Mouse (Mus musculus): Measurements from ENCODE around the gene Adam1b. TPM values are rescaled to one million over a fixed set of nuclear protein-coding genes. Genes with fewer than 3 reads are reported as not detected.

The Adam1b gene
- polyA plus RNA-seq, 2 experiments, result 0.18 TPM; not detected in 1

GRCm38 (mm10) chr5:121500719-121501118 is 2.5 kb downstream of the Adam1b start:
- DNase-seq (ENCODE audit: low spot score), result no peak
- no peak overlapping the region for H3K9ac ChIP-seq (ENCODE audit: low read depth, low read length, severe bottlenecking)
- no peak overlapping the region for H3K4me3 ChIP-seq (replicated peaks; ENCODE audit: low read length)
- no peak overlapping the region for H3K27ac ChIP-seq (replicated peaks; ENCODE audit: low read depth, low read length)
- ATAC-seq (ENCODE audit: low FRiP score, low read depth), result no peak
- H3K4me2 ChIP-seq (replicated peaks; ENCODE audit: low read depth, low read length, severe bottlenecking), result no peak overlapping the region
- no peaks in the 10 kb centered on the region for H3K9me3 ChIP-seq (ENCODE audit: control insufficient read depth, low read length)
- H3K4me1 ChIP-seq (ENCODE audit: control insufficient read depth, insufficient read depth, low read length), result no peaks in the 10 kb centered on the region
- no peaks in the 10 kb centered on the region for H3K27me3 ChIP-seq (ENCODE audit: control insufficient read depth, insufficient read depth, low read length)
- WGBS, result 69% methylated on average over 7 of the region's 7 CpGs
- H3K36me3 ChIP-seq (ENCODE audit: control insufficient read depth, insufficient read depth, low read length), result no peaks in the 10 kb centered on the region
- no peak for TF ChIP-seq POLR2A (IDR thresholded peaks at IDR 0.05; ENCODE audit: borderline replicate concordance, extremely low read depth, insufficient read depth, insufficient read length)

DNA sequence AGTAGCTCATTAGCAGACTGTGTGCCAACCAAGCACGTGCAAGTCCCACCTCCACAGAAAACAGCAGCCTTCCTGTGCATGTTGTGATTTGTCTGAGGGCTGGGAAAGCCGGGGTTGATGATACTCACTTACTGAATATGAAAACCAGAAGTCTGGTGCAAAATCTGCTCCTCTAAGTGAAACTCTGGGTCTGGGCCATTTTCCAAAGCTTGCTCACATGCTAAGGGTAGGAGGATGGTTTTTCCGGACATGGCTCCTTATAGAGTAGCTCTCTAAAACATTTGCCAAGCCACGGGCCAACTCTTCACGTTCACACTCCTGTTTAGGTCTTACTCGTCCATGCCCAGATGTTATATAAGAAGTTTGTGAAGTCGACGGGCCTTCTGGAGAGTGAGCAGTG is 9.9 kb downstream of the Adam1b start:
- no peaks in the 10 kb centered on the region for H3K36me3 ChIP-seq (ENCODE audit: control insufficient read depth, insufficient read depth, low read length)
- H3K27me3 ChIP-seq (ENCODE audit: control insufficient read depth, insufficient read depth, low read length), result no peaks in the 10 kb centered on the region
- H3K4me1 ChIP-seq (ENCODE audit: control insufficient read depth, insufficient read depth, low read length), result no peaks in the 10 kb centered on the region
- no peaks in the 10 kb centered on the region for H3K9me3 ChIP-seq (ENCODE audit: control insufficient read depth, low read length)
- H3K4me3 ChIP-seq (replicated peaks; ENCODE audit: low read length), result no peak overlapping the region
- H3K4me2 ChIP-seq (replicated peaks; ENCODE audit: low read depth, low read length, severe bottlenecking), result no peak overlapping the region
- ATAC-seq (ENCODE audit: low FRiP score, low read depth), result no peak
- no peak overlapping the region for H3K9ac ChIP-seq (ENCODE audit: low read depth, low read length, severe bottlenecking)
- peak; percentile 18 for DNase-seq (ENCODE audit: low spot score)
- WGBS, result 64% methylated on average over 8 of the region's 8 CpGs
- TF ChIP-seq POLR2A (IDR thresholded peaks at IDR 0.05; ENCODE audit: borderline replicate concordance, extremely low read depth, insufficient read depth, insufficient read length), result no peak
- no peak overlapping the region for H3K27ac ChIP-seq (replicated peaks; ENCODE audit: low read depth, low read length)

GRCm38 (mm10) chr5:121484801-121485200 is 18.4 kb downstream of the Adam1b start:
- DNase-seq (ENCODE audit: low spot score) (no peak), ATAC-seq (ENCODE audit: low FRiP score, low read depth) (no peak)
- Histone ChIP-seq H3K4me1 (ENCODE audit: control insufficient read depth, insufficient read depth, low read length) (no peaks in the 10 kb centered on the region), H3K27me3 (ENCODE audit: control insufficient read depth, insufficient read depth, low read length) (no peaks in the 10 kb centered on the region), H3K9me3 (ENCODE audit: control insufficient read depth, low read length) (no peaks in the 10 kb centered on the region), H3K27ac (replicated peaks; ENCODE audit: low read depth, low read length) (no peak overlapping the region), H3K9ac (ENCODE audit: low read depth, low read length, severe bottlenecking) (no peak overlapping the region), H3K36me3 (ENCODE audit: control insufficient read depth, insufficient read depth, low read length) (no peaks in the 10 kb centered on the region), H3K4me3 (replicated peaks; ENCODE audit: low read length) (no peak overlapping the region), H3K4me2 (replicated peaks; ENCODE audit: low read depth, low read length, severe bottlenecking) (no peak overlapping the region)
- 80% methylated on average over 5 of the region's 5 CpGs for WGBS
- TF ChIP-seq POLR2A (IDR thresholded peaks at IDR 0.05; ENCODE audit: borderline replicate concordance, extremely low read depth, insufficient read depth, insufficient read length), result no peak

GRCm38 (mm10) chr5:121477680-121478079 is 25.6 kb downstream of the Adam1b start:
- H3K4me3 ChIP-seq (replicated peaks; ENCODE audit: low read length), result no peak overlapping the region
- 33% methylated on average over 3 of the region's 3 CpGs for WGBS
- no peaks in the 10 kb centered on the region for H3K36me3 ChIP-seq (ENCODE audit: control insufficient read depth, insufficient read depth, low read length)
- H3K9ac ChIP-seq (ENCODE audit: low read depth, low read length, severe bottlenecking), result no peak overlapping the region
- DNase-seq (ENCODE audit: low spot score), result peak; percentile 86
- H3K9me3 ChIP-seq (ENCODE audit: control insufficient read depth, low read length), result no peaks in the 10 kb centered on the region
- H3K27me3 ChIP-seq (ENCODE audit: control insufficient read depth, insufficient read depth, low read length), result no peaks in the 10 kb centered on the region
- H3K4me2 ChIP-seq (replicated peaks; ENCODE audit: low read depth, low read length, severe bottlenecking), result no peak overlapping the region
- no peak for ATAC-seq (ENCODE audit: low FRiP score, low read depth)
- H3K4me1 ChIP-seq (ENCODE audit: control insufficient read depth, insufficient read depth, low read length), result no peaks in the 10 kb centered on the region
- TF ChIP-seq POLR2A (IDR thresholded peaks at IDR 0.05; ENCODE audit: borderline replicate concordance, extremely low read depth, insufficient read depth, insufficient read length), result no peak
- no peak overlapping the region for H3K27ac ChIP-seq (replicated peaks; ENCODE audit: low read depth, low read length)

DNA sequence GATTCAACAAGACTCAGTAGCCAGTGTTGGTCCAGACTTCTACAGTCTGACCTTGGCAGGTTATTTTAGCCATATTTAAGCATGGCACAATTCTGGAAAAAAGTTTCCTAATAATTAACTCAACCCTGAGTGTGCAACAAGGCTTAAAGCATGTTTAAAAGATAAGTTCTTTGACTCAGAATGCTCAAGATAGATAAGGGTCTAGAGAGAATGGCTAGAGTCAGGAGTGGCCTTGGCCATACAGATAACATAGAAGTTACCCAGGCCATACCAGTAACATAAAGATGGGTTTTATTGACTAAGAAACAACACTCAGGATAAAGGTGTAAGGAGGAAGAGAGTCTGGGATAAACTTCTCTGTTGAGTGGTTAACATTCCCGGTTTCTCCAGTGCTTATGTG is 27.2 kb downstream of the Adam1b start:
- no peak for ATAC-seq (ENCODE audit: low FRiP score, low read depth)
- no peak for TF ChIP-seq POLR2A (IDR thresholded peaks at IDR 0.05; ENCODE audit: borderline replicate concordance, extremely low read depth, insufficient read depth, insufficient read length)
- no peaks in the 10 kb centered on the region for H3K4me1 ChIP-seq (ENCODE audit: control insufficient read depth, insufficient read depth, low read length)
- 86% methylated on average over 1 of the region's 1 CpGs for WGBS
- no peak overlapping the region for H3K9ac ChIP-seq (ENCODE audit: low read depth, low read length, severe bottlenecking)
- no peak overlapping the region for H3K4me3 ChIP-seq (replicated peaks; ENCODE audit: low read length)
- DNase-seq (ENCODE audit: low spot score), result no peak
- no peak overlapping the region for H3K27ac ChIP-seq (replicated peaks; ENCODE audit: low read depth, low read length)
- H3K36me3 ChIP-seq (ENCODE audit: control insufficient read depth, insufficient read depth, low read length), result no peaks in the 10 kb centered on the region
- H3K9me3 ChIP-seq (ENCODE audit: control insufficient read depth, low read length), result no peaks in the 10 kb centered on the region
- H3K27me3 ChIP-seq (ENCODE audit: control insufficient read depth, insufficient read depth, low read length), result no peaks in the 10 kb centered on the region
- no peak overlapping the region for H3K4me2 ChIP-seq (replicated peaks; ENCODE audit: low read depth, low read length, severe bottlenecking)

DNA sequence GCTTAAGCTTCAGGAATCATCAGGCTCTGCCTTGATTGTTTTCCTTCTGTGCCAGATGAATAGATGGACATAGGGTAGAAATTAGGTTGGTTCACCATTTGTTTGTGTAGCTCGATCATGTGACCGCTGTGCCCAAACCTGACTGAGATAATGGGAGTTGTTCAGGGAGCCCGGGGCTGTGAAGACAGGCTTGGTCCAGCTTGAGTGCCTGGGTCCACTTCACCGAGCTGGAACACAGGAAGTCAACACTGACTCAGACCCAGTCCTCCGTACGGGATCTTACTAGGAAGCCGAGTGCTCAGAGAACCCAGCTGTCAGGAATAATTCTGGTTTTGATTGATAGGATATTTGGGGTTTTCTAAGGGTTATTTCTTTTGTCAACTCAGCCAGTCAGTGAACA is 28.6 kb downstream of the Adam1b start:
- H3K36me3 ChIP-seq (ENCODE audit: control insufficient read depth, insufficient read depth, low read length), result no peaks in the 10 kb centered on the region
- no peaks in the 10 kb centered on the region for H3K9me3 ChIP-seq (ENCODE audit: control insufficient read depth, low read length)
- H3K9ac ChIP-seq (ENCODE audit: low read depth, low read length, severe bottlenecking), result no peak overlapping the region
- H3K27ac ChIP-seq (replicated peaks; ENCODE audit: low read depth, low read length), result no peak overlapping the region
- H3K4me1 ChIP-seq (ENCODE audit: control insufficient read depth, insufficient read depth, low read length), result no peaks in the 10 kb centered on the region
- ATAC-seq (ENCODE audit: low FRiP score, low read depth) (no peak), DNase-seq (ENCODE audit: low spot score) (no peak)
- H3K27me3 ChIP-seq (ENCODE audit: control insufficient read depth, insufficient read depth, low read length), result no peaks in the 10 kb centered on the region
- no peak for TF ChIP-seq POLR2A (IDR thresholded peaks at IDR 0.05; ENCODE audit: borderline replicate concordance, extremely low read depth, insufficient read depth, insufficient read length)
- WGBS, result 80% methylated on average over 7 of the region's 7 CpGs
- H3K4me2 ChIP-seq (replicated peaks; ENCODE audit: low read depth, low read length, severe bottlenecking), result no peak overlapping the region
- H3K4me3 ChIP-seq (replicated peaks; ENCODE audit: low read length), result no peak overlapping the region
